Mouse (Mus musculus) hindbrain, embryonic 11.5 days (tissue): ENCODE data around the gene Hoxc6. TPM values are rescaled to one million over a fixed set of nuclear protein-coding genes. Genes with fewer than 3 reads are reported as not detected.
A peak's percentile ranks its signal among the peaks of the same experiment; 100 is the strongest.

Experiments used
- ATAC-seq: fragments of 200-750 bp; cut with Nextera tagmentation; 2 replicates; pipeline ENCODE4 v1.8.0; 2017; ENCODE audit warnings: mild to moderate bottlenecking, moderate TSS enrichment, moderate library complexity; ENCODE audit not compliant: low FRiP score
- DNase-seq: peaks from one replicate; pipeline ENCODE4 v3.0.0-alpha.2; 2015; ENCODE audit warnings: low spot score
- H3K27ac ChIP-seq: fragments of 300-500 bp; sonication (generic); 2 replicates; pipeline ENCODE4 v1.5.1; 2014; ENCODE audit warnings: mild to moderate bottlenecking, low read depth, low read length
- H3K27me3 ChIP-seq: fragments of 300-500 bp; sonication (generic); 2 replicates; pipeline ENCODE4 v1.6.1; 2014; ENCODE audit warnings: mild to moderate bottlenecking, low read length, moderate library complexity, mixed read lengths; ENCODE audit not compliant: control insufficient read depth, insufficient read depth
- H3K36me3 ChIP-seq: fragments of 300-500 bp; sonication (generic); 2 replicates; pipeline ENCODE4 v1.6.1; 2014; ENCODE audit warnings: mild to moderate bottlenecking, low read length, moderate library complexity, mixed read lengths; ENCODE audit not compliant: control insufficient read depth, insufficient read depth
- H3K4me1 ChIP-seq: fragments of 300-500 bp; sonication (generic); replicated peaks from 2 replicates; pipeline ENCODE4 v1.6.1; 2014; ENCODE audit warnings: low read length, mixed read lengths; ENCODE audit not compliant: control insufficient read depth, insufficient read depth
- H3K4me2 ChIP-seq: fragments of 300-500 bp; sonication (generic); replicated peaks from 2 replicates; pipeline ENCODE4 v1.6.1; 2014; ENCODE audit warnings: mild to moderate bottlenecking, low read depth, low read length
- H3K4me3 ChIP-seq: fragments of 300-500 bp; sonication (generic); 2 replicates; pipeline ENCODE4 v1.5.1; 2014; ENCODE audit warnings: low read depth, low read length
- H3K9ac ChIP-seq: fragments of 300-500 bp; sonication (generic); 2 replicates; pipeline ENCODE4 v1.6.1; 2014; ENCODE audit warnings: low read depth, low read length
- H3K9me3 ChIP-seq: fragments of 300-500 bp; sonication (generic); 2 replicates; pipeline ENCODE4 v1.6.1; 2016; ENCODE audit warnings: low read length; ENCODE audit not compliant: control insufficient read depth
- WGBS: fragments of 180-500 bp; shearing (Covaris S2); extraction: QIAGEN DNeasy Blood & Tissue Kit; methylation state at CpG from one replicate; pipeline ENCODE4 v1.1.7; 2014; 5-methylcytosine and 5-hydroxymethylcytosine counted together
- polyA plus RNA-seq: library from polyadenylated mRNA; unstranded; fragments of >200 nt; fragmentation: Nextera tagmentation; extraction: Ambion mirVana; gene quantifications from 2 replicates; pipeline ENCODE4 v1.2.1, GENCODE M21; 2014

Gene Hoxc6
- polyA plus RNA-seq, 1 experiment from 2014 or later, result 0.45 TPM

DNA sequence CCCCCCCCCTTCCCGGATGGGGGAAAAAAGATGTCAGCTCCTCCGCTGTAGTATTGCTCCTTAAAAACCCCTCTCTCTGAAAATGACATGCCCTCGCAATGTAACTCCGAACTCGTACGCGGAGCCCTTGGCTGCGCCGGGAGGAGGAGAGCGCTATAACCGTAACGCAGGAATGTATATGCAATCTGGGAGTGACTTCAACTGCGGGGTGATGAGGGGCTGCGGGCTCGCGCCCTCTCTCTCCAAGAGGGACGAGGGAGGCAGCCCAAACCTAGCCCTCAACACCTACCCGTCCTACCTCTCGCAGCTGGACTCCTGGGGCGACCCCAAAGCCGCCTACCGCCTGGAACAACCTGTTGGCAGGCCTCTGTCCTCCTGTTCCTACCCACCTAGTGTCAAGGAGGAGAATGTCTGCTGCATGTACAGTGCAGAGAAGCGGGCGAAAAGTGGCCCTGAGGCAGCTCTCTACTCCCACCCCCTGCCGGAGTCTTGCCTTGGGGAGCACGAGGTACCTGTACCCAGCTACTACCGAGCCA is 31.2 kb upstream of the Hoxc6 start, which contains the start of gene Hoxc10:
Hoxc10 (plus strand) TSS at position 21 of the 536 bp plus-strand sequence.
- 4% methylated on average over 27 of the region's 27 CpGs for WGBS
- Histone ChIP-seq H3K4me3 (no peak within 1 kb of the TSS), H3K9me3 (no peaks in the 10 kb centered on the region), H3K27ac (no peak within 1 kb of the TSS), H3K27me3 (peaks cover 95% of the 10 kb centered on the region), H3K36me3 (no peaks in the 10 kb centered on the region), H3K4me2 (no peak within 1 kb of the TSS), H3K9ac (no peak within 1 kb of the TSS), H3K4me1 (no peaks in the 10 kb centered on the region)
- ATAC-seq (0 out of 2 replicates have a peak, but pooled peaks have one; percentile 19), DNase-seq (no peak)

DNA sequence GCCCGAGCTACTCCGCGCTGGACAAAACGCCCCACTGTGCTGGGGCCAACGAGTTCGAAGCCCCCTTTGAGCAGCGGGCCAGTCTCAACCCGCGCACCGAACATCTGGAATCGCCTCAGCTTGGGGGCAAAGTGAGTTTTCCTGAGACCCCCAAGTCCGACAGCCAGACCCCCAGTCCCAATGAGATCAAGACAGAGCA is 30.8 kb upstream of the Hoxc6 start, which contains the start of gene Hoxc5:
Hoxc5 (plus strand) TSS at position 132 of the 199 bp plus-strand sequence.
- Histone ChIP-seq H3K4me3 (no peak within 1 kb of the TSS), H3K4me1 (no peaks in the 10 kb centered on the region), H3K27ac (no peak within 1 kb of the TSS), H3K9me3 (no peaks in the 10 kb centered on the region), H3K36me3 (no peaks in the 10 kb centered on the region), H3K27me3 (peaks cover 97% of the 10 kb centered on the region), H3K9ac (no peak within 1 kb of the TSS), H3K4me2 (no peak within 1 kb of the TSS)
- 4% methylated on average over 12 of the region's 12 CpGs for WGBS
- DNase-seq (no peak), ATAC-seq (no peak)

DNA sequence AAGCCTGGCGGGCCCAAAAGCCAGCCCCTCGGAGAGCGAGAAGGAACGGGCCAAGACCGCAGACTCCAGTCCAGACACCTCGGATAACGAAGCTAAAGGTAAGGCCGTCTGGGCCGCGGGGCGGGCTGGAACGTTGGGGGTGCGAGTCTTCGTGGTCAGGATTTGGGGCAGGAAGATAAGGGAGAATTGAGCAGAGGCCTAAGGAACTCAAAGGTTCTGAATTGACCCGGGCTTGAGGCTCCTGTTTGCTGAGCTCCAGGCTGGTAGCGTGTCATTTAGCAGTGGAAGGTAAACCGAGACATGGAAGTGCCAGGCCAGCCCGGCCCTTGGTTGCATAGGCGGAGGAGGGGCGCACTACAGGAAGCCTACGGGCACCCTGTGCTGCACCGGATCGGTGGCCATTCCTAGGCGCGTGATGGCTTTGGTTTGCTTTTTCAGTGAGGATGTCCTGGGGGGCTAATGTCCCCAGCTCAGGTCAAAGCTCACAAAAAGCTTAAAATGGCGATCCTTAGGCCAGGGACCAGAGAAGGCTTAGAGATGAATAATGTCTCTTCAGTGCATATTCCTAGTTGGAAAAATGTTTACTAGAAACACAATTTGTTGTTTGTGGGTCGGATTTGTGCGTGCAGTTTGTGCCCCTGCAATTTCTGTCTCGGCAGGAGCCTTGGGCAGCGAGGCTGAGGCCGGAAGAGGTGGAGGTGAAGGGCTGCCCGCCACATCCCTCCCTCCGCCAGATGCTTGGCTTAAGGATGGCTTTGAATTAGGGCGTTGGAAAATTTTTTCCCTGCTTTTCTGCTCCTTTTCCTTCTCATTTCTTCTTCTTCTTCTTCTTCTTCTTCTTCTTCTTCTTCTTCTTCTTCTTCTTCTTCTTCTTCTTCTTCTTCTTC is 30.3 kb upstream of the Hoxc6 start:
- DNase-seq (no peak), ATAC-seq (no peak)
- Histone ChIP-seq H3K9ac (no peak overlapping the region), H3K36me3 (no peaks in the 10 kb centered on the region), H3K9me3 (no peaks in the 10 kb centered on the region), H3K4me2 (no peak overlapping the region), H3K27me3 (peaks cover 97% of the 10 kb centered on the region), H3K4me1 (no peaks in the 10 kb centered on the region), H3K27ac (no peak overlapping the region), H3K4me3 (no peak overlapping the region)
- 1% methylated on average over 34 of the region's 34 CpGs for WGBS

DNA sequence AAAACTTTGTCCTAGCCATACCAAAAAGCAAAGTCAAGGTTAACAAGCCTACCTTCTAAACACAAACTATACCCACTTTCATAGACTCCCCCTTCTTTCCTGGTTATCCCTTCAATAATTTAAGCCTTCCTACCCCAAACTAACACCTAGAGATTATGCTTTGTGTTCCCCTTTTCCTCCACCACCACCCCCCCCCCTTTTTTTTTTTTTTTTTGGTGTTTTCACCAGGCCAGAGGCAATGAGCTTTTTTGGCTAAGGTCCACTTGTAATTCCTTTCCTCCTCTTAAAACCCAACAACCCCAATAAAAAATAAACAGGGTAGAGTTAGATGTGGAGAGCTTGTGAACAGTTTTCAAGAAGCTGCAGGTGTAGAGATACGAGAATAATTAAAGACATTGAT is 28.8 kb upstream of the Hoxc6 start:
- Histone ChIP-seq H3K4me3 (no peak overlapping the region), H3K9ac (no peak overlapping the region)
- no peak for ATAC-seq

DNA sequence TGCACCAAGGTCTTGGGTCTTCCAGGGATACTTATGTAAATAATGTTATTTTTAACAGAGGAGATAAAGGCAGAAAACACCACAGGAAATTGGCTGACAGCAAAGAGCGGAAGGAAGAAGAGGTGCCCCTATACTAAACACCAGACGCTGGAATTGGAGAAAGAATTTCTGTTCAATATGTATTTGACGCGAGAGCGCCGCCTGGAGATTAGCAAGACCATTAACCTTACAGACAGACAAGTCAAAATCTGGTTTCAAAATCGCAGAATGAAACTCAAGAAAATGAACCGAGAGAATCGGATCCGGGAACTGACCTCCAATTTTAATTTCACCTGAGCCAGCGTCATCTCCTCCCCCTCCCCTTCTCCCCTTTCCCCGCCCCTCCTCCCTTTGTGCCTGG is 27.3 kb upstream of the Hoxc6 start:
- Histone ChIP-seq H3K36me3 (no peaks in the 10 kb centered on the region), H3K4me1 (no peaks in the 10 kb centered on the region), H3K9ac (no peak overlapping the region), H3K27me3 (peaks cover 94% of the 10 kb centered on the region), H3K4me3 (no peak overlapping the region), H3K9me3 (no peaks in the 10 kb centered on the region), H3K4me2 (no peak overlapping the region), H3K27ac (no peak overlapping the region)
- 4% methylated on average over 12 of the region's 12 CpGs for WGBS
- ATAC-seq (no peak), DNase-seq (no peak)

More for the DNA sequence above, 28.8 kb upstream of the Hoxc6 start:
- no peaks in the 10 kb centered on the region for H3K4me1 ChIP-seq
- no peaks in the 10 kb centered on the region for H3K36me3 ChIP-seq
- no peak for DNase-seq
- peaks cover 96% of the 10 kb centered on the region for H3K27me3 ChIP-seq
- H3K9me3 ChIP-seq, result no peaks in the 10 kb centered on the region
- WGBS, result 50% methylated on average over 1 of the region's 1 CpGs
- no peak overlapping the region for H3K27ac ChIP-seq
- H3K4me2 ChIP-seq, result no peak overlapping the region

DNA sequence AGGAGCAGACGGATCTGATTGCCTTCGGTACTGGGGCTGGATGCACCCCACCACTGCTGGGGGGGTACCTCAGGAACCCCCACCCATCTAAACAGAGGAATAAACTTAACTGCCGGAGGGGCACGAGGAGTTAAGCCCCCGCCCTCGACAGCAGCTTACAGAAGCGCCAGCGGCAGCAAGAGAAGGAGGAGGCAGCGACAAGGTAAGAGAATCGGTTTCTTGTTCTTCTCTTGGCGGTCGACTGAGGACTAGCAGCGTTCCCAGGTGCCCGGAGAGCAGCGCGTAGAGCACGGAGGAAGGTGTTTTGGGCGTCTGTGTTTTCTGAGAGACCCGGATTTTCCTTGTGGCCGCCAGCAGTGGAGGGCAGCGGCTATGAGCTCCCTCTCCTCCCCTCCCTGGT is 25.8 kb upstream of the Hoxc6 start:
- no peak overlapping the region for H3K4me2 ChIP-seq
- H3K9ac ChIP-seq, result no peak overlapping the region
- no peak overlapping the region for H3K27ac ChIP-seq
- DNase-seq (no peak), ATAC-seq (no peak)
- peaks cover 94% of the 10 kb centered on the region for H3K27me3 ChIP-seq
- no peaks in the 10 kb centered on the region for H3K9me3 ChIP-seq
- H3K4me3 ChIP-seq, result no peak overlapping the region
- 2% methylated on average over 21 of the region's 21 CpGs for WGBS
- H3K36me3 ChIP-seq, result no peaks in the 10 kb centered on the region
- H3K4me1 ChIP-seq, result no peaks in the 10 kb centered on the region

DNA sequence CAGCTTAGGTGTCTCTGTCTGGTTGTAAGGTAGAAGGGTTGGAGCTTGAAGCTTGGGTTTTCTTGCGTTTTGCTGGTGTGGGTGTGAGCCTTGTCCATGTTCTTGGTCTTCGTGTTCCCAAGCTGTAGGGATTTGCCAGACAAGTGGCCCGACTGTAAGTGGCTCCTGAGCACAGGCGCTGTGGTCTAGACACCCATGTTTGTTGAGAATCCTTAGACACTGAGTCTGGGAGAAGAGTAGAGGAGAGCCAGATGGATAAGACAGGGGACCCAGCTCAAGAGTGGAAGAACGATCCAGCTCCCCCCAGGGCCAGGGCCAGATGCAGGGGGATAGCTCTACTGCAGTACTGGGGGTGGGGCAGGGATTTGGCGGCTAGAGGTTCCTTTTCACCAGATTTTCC is 25.3 kb upstream of the Hoxc6 start:
- no peak overlapping the region for H3K4me2 ChIP-seq
- no peak overlapping the region for H3K9ac ChIP-seq
- H3K4me1 ChIP-seq, result no peaks in the 10 kb centered on the region
- peaks cover 94% of the 10 kb centered on the region for H3K27me3 ChIP-seq
- H3K27ac ChIP-seq, result no peak overlapping the region
- WGBS, result under 1% methylated on average over 6 of the region's 6 CpGs
- H3K9me3 ChIP-seq, result no peaks in the 10 kb centered on the region
- no peak for ATAC-seq
- no peak for DNase-seq
- no peak overlapping the region for H3K4me3 ChIP-seq
- no peaks in the 10 kb centered on the region for H3K36me3 ChIP-seq

DNA sequence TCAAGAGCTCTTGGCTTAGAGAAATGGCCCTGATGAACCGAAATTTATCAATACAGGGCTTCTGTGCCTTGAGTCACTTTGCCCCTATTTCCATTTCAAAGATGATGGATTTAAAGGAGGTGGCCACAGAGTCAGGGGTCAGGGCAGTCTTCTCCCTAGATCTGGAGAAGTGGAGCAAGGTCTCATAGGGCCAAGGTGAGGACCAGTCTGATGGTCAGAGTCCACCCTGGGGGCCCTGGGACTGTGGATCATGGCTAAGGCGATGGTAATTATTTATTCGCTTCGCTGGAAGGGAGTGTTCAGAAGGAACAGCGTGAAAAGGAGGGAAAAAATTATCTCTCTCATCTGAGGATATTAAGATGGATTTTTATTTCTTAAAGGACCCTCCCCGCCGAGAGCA is 23.0 kb upstream of the Hoxc6 start:
- Histone ChIP-seq H3K4me2 (no peak overlapping the region), H3K36me3 (no peaks in the 10 kb centered on the region), H3K9ac (no peak overlapping the region), H3K27me3 (peaks cover 96% of the 10 kb centered on the region), H3K4me1 (no peaks in the 10 kb centered on the region), H3K9me3 (no peaks in the 10 kb centered on the region), H3K27ac (no peak overlapping the region), H3K4me3 (no peak overlapping the region)
- 5% methylated on average over 7 of the region's 7 CpGs for WGBS
- no peak for ATAC-seq
- DNase-seq, result no peak

DNA sequence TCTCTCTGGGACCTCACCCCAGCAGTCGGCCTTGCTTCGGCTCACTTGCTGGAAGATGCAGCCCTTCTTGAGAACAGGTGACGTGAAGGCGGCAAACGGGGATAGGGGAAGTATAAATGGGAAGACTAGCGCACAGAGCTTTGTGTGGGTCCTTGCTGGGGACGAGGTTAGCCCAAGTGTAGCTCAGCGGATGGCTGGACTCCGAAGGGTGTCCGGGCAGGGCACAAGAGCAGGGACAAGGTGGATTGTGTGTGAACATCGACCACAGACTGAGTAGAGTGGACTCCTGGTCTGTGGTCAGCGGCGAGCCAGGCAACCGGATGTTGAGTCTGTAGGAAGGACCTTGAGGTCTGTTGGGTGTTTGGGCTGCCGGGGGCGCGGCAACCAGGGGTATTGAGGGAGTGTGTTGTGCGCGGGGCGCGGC is 22.4 kb upstream of the Hoxc6 start:
- Histone ChIP-seq H3K4me2 (no peak overlapping the region), H3K36me3 (no peaks in the 10 kb centered on the region), H3K4me1 (no peaks in the 10 kb centered on the region), H3K9ac (no peak overlapping the region), H3K4me3 (no peak overlapping the region), H3K9me3 (no peaks in the 10 kb centered on the region), H3K27me3 (peaks cover 96% of the 10 kb centered on the region), H3K27ac (no peak overlapping the region)
- DNase-seq (no peak), ATAC-seq (no peak)
- WGBS, result under 1% methylated on average over 21 of the region's 21 CpGs
